Mouse (Mus musculus) megakaryocyte, embryonic 14.5 days (primary cell): Measurements from ENCODE around the gene Tle1.

ENCODE experiments used
- FLI1 ChIP-seq: IDR thresholded peaks from 2 replicates; pipeline ENCODE4 v1.6.1; 2012; ENCODE audit warnings: low read length, inconsistent platforms, mixed read lengths
- GATA1 ChIP-seq: IDR thresholded peaks from 3 replicates; pipeline ENCODE4 v1.6.1; 2012; ENCODE audit warnings: mixed read lengths, low read length, inconsistent platforms, borderline replicate concordance

GRCm38 (mm10) chr4:72221629-72222028 lies 20.9 kb upstream of the Tle1 start:
- no peak for TF ChIP-seq GATA1
- TF ChIP-seq FLI1: no peak
